Mouse (Mus musculus) adrenal gland, postnatal 4 days (tissue): ENCODE measurements at regions not wholly inside any gene's neighbourhood (a gene's known extent, or its start where the extent isn't known, plus 50 kb on each side); places are given as distances from the start of the nearest gene placed in this dataset.

ENCODE experiments used
- DNase-seq, 2 experiments: peaks; one replicate each; pipeline ENCODE4 v3.0.0; 2021 to 2022; ENCODE audit warnings: low spot score in 2 of 2, mixed read lengths in 2 of 2

DNA sequence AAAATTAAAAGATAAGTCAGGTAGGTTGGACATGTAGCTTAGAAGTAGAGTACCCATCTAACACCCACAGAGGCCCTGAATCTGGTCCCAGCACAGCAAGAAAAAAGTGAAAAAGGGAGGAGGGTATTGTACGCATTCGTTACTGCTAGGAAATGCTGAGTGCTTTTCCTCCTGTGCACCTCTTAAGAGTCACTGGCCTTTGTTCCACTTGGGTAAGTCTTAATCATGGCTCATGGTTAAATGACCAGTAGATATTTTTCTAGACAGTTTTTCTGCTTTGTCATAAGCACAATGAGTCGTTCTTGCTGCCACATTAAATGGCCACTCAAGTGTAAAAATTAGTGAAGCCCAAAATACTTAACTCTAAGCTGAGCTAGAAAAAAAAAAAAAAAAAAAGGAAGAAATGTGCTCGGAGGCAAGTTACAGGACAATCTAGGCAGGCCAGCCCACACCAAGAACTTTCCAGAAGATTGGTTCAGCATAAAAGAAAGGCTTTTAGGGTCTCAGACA, 86.0 kb upstream of the Ank start:
- no peak for DNase-seq

DNA sequence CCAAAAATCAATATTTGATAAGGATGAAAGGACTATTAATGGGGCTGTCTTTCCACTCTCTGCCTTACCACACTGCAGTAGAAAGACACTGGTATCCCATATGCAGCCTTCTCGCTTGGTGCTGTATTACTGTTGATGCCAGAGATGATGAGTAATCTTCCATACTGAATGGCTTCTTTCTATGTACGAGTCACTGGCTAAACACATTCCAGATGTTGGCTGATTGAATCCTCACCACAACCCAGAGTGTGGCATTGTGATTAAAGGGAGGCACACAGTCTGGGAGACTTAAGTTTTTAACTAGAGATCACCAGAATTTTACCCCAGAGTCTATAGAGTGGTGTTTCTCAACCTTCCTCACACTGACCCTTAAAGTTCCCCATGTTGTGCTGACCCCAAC, 84.9 kb upstream of the Ank start:
- DNase-seq: no peak

DNA sequence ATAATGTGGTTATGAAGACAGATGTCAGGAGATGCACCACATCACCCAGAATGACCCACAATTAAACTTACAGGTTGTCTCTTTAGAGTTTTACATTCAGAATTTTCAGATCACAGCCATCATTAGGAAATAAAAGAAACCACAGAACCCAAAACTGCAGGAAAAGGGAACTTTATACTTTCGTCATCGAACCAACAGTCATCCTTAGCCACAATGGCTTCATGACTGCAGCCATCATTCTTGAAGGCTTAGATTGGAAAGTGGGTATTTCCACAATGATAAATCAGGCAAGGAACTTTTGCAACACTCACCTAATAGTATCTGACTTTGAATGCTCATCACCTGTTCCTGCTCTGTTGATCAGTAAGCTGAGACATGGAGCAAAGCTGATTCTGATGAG, 75.9 kb upstream of the Ank start:
- no peak for DNase-seq

DNA sequence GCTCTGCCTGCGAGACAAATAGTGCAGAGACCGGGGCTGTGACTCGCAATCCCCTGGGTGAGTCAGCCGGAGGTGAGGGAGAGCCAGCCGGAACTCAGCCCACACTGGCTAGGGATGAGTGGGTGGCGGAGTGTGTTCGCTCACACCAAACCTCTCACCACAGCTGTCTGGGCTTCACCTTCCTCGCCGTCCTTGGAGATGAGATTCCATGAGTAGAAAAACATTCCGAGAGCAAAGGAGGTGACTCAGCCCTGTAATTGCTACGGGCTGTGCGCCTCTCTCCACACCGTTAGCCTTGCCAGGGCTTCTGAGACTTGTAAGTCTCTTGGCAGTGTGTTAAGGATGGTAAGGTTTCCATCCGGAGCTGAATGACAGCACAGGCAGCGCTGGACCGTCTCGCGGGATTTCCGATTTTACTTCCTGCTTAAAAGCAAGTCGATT, 60.7 kb upstream of the Ank start:
- no peak for DNase-seq

DNA sequence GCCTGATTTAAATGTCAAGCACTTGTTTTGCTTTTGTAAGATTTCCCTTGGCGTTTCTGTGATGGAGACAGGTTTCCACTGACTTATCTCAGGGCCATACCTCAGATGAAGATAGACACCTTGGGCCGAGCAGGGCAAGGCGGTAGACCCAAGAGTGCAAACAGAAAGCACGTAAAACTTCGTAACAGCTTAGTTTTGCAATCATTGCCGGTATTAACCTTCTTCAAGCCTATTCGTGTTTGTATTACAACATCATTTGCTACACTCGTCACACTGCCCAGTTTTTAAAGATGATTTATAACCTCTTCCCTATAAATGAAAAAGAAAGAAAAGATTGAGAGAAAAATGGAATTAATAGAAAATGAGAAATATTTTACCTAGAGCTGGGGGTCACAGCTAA, 56.6 kb upstream of the Ank start:
- DNase-seq: no peak

DNA sequence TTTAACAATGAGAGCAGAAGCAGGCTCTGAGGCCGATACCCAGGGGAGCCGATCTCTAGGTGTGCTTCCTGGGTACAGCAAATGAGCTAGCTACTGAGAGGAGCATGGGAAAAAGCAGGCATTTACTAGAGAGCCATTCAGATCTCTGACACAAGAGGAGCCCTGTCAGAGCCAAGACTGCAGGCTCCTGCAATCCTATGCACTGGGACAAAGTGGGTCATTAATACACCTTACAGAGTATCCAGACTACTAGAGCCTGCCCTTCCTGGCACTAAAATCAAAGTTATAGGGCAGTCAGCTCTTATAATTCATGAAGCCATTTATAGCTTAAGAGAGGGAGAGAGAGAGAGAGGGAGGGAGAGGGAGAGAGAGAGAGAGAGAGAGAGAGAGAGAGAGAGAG, 54.2 kb upstream of the Ank start:
- no peak for DNase-seq

DNA sequence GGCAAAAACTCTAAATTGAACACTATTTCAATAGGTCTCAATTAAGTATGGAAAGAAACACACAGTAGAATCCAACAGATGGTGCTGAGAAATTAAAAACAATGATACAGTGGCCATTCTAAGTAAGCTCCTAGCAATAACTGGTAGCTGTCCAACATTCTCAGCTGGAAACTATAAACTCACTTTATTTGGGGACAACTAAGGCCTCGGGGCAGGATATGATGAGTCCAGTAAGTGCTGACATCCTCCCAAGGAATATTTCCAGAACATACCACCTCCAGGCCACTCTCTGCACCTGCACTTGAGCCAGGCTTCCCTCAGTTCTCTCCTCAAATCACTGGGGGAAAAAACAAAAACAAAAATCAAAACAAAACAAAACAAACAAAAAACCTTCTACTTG, 53.7 kb upstream of the Ank start:
- no peak for DNase-seq

DNA sequence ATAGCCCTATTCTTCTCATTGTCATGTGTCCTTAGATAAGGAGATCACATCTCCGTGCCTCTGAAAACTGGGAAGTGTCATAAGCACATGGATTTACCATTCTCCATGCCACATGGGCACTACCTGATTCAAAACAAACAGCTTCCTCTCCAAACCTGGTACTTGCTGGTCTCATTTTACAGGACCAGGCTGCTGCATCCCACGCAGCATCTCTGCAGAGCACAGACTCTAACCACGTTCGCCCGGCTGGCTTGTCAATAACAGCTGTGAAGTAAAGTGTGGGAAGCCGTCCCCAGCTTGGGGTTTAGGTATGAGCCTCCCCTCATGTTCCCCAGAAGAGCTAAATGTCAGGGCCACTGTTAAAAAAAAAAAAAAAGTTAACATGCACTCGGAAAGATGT, 53.0 kb upstream of the Ank start:
- DNase-seq: no peak

DNA sequence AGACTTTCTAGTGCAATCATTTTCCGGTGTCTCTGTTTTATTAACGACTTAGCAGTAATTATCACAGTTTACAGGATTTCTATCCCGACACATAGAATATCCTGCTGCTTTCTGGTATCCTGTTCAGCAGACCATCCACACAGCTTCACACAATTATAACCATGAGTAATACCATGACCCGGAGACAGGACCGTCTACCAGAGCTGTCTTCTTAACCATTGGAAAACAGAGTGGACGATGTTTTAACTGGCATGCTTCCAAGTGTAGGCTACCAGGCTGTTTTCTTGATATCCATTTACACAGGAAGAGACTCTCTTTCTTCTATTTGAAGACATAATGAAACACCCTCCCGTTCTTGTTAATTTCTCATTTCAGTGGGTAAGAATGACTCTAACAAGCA, 51.7 kb upstream of the Ank start:
- no peak for DNase-seq
